Mouse (Mus musculus) thymus, adult 2 months (tissue): Measurements from ENCODE around the gene Fbrsl1.

ENCODE experiments used
- CTCF ChIP-seq: fragments of 200-500 bp; IDR thresholded peaks from 2 replicates; pipeline ENCODE4 v1.5.1; 2012; ENCODE audit warnings: mild to moderate bottlenecking, control low read depth, low read length, moderate library complexity, borderline replicate concordance; ENCODE audit not compliant: control insufficient read depth, poor library complexity, insufficient read depth; ENCODE audit errors: extremely low read depth
- POLR2A ChIP-seq: fragments of 200-500 bp; IDR thresholded peaks from 2 replicates; pipeline ENCODE4 v1.6.1; 2012; ENCODE audit warnings: mild to moderate bottlenecking, low read length, control low read depth, moderate library complexity; ENCODE audit not compliant: control insufficient read depth, poor library complexity, insufficient read depth; ENCODE audit errors: extremely low read depth

DNA sequence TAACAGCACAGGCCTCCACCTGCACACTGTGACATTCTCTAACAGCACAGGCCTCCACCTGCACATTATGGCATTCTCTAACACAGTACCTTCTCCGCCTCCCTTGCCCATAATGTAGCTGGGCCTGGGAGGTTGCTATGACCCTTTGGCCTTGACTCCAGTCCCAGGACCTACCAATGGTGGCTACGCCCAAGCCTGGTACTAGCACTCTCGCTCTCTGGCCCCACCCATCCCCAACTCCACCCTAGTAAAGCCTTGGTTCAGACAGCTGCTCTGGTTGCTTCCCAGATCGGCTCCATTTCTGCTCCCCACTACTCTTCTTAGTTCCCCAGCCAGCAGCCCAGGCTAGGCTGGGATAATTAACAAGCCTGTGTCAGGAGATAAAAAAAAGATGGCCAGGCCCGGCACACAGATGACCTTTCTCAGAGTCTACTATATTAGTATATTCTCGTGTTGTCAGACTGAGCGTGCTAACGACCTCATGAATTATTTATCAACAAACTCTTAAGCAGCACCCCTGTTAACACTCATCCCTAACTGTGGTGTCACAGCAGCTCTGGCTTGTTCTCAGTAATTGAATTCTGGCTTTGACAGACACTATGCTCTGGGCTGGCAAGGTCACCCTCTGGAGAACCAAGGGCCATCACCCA, 42.1 kb downstream of the Fbrsl1 start:
- TF ChIP-seq CTCF: no peak
- TF ChIP-seq POLR2A: no peak
